Mouse (Mus musculus): ENCODE data around the gene Car3.

DNA sequence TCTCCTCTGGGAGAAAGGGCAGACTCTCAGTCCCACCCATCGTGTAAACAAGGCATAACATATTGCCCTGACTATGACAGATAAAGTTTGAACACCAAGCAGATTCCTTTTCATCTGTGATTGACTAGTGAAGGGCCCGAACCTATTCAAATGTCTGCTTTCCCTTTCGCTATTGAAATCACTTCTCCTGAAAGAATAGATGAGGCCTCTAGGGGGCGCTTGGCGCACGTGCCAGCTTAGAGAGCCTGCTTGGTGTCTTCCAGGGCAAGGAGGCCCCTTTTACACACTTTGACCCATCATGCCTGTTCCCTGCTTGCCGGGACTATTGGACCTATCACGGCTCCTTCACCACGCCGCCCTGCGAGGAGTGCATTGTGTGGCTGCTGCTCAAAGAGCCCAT is 6.5 kb downstream of the Car3 start:
- TF ChIP-seq CTCF (conservative IDR thresholded peaks at IDR 0.05; ENCODE audit: low read length) (peak; percentile 70), NANOG (IDR thresholded peaks at IDR 0.05; ENCODE audit: borderline replicate concordance, low read length) (no peak)
